Mouse (Mus musculus) liver, postnatal 0 days (tissue): ENCODE measurements around the gene Gm26602. TPM values are rescaled to one million over a fixed set of nuclear protein-coding genes. Genes with fewer than 3 reads are reported as not detected.

ENCODE experiments used
- ATAC-seq: fragments of 200-750 bp; cut with Nextera tagmentation; 2 replicates; pipeline ENCODE4 v1.8.0; 2017; ENCODE audit warnings: mild to moderate bottlenecking, moderate library complexity
- DNase-seq: peaks from one replicate; pipeline ENCODE4 v3.0.0-alpha.2; 2016
- H3K27ac ChIP-seq: fragments of 300-500 bp; sonication (generic); 2 replicates; pipeline ENCODE4 v1.5.1; 2014; ENCODE audit warnings: antibody characterized with exemption, moderate library complexity, mild to moderate bottlenecking, low read depth
- H3K27me3 ChIP-seq: fragments of 300-500 bp; sonication (generic); 2 replicates; pipeline ENCODE4 v1.6.1; 2014; ENCODE audit warnings: low read length, control low read depth, mixed read lengths; ENCODE audit not compliant: insufficient read depth
- H3K36me3 ChIP-seq: fragments of 300-500 bp; sonication (generic); replicated peaks from 2 replicates; pipeline ENCODE4 v1.6.1; 2014; ENCODE audit warnings: mild to moderate bottlenecking, control low read depth, low read length, moderate library complexity, mixed read lengths; ENCODE audit not compliant: insufficient read depth
- H3K4me1 ChIP-seq: fragments of 300-500 bp; sonication (generic); 2 replicates; pipeline ENCODE4 v1.6.1; 2014; ENCODE audit warnings: antibody characterized with exemption, mild to moderate bottlenecking, control low read depth; ENCODE audit not compliant: insufficient read depth
- H3K4me2 ChIP-seq: fragments of 300-500 bp; sonication (generic); 2 replicates; pipeline ENCODE4 v1.6.1; 2014; ENCODE audit warnings: low read depth, mild to moderate bottlenecking, low read length, moderate library complexity, mixed read lengths
- H3K4me3 ChIP-seq: fragments of 300-500 bp; sonication (generic); 2 replicates; pipeline ENCODE4 v1.5.1; 2014; ENCODE audit warnings: low read depth, low read length
- H3K9ac ChIP-seq: fragments of 300-500 bp; sonication (generic); replicated peaks from 2 replicates; pipeline ENCODE4 v1.6.1; 2014; ENCODE audit warnings: mild to moderate bottlenecking, moderate library complexity
- H3K9me3 ChIP-seq: fragments of 300-500 bp; sonication (generic); 2 replicates; pipeline ENCODE4 v1.6.1; 2016; ENCODE audit warnings: mild to moderate bottlenecking, control low read depth, low read length, mixed read lengths
- CTCF ChIP-seq: sonication (generic); IDR thresholded peaks from 2 replicates; pipeline ENCODE4 v1.5.1; 2016; ENCODE audit warnings: antibody characterized with exemption, low read depth
- EP300 ChIP-seq: IDR thresholded peaks from 2 replicates; pipeline ENCODE4 v1.6.1; 2016; ENCODE audit warnings: antibody characterized with exemption, low read depth, mild to moderate bottlenecking
- WGBS: fragments of 180-500 bp; shearing (Covaris S2); extraction: QIAGEN DNeasy Blood & Tissue Kit; methylation state at CpG from one replicate; pipeline ENCODE4 v1.1.7; 2014; ENCODE audit not compliant: insufficient replicate concordance; 5-methylcytosine and 5-hydroxymethylcytosine counted together
- polyA plus RNA-seq: library from polyadenylated mRNA; unstranded; fragments of >200 nt; fragmentation: Nextera tagmentation; extraction: Ambion mirVana; gene quantifications from 2 replicates; pipeline ENCODE4 v1.2.1, GENCODE M21; 2015

Gm26602 gene
- polyA plus RNA-seq, 1 experiment from 2014 or later: not detected

GRCm38 (mm10) chr10:79921572-79921971 is 10.9 kb downstream of the Gm26602 start:
- Histone ChIP-seq H3K4me3 (0 out of 2 replicates have a peak overlapping the region, but pooled peaks have one; percentile 19), H3K4me1 (peaks cover 48% of the 10 kb centered on the region), H3K27ac (no peak overlapping the region), H3K9ac (no peak overlapping the region), H3K27me3 (peaks cover 56% of the 10 kb centered on the region), H3K9me3 (no peaks in the 10 kb centered on the region), H3K36me3 (no peaks in the 10 kb centered on the region), H3K4me2 (peak overlapping the region; percentile 50)
- DNase-seq (no peak), ATAC-seq (no peak)
- WGBS: 8% methylated on average over 34 of the region's 34 CpGs
- TF ChIP-seq EP300 (no peak), CTCF (no peak)

- Histone ChIP-seq H3K27ac (no peak overlapping the region), H3K4me2 (peak overlapping the region; percentile 97), H3K4me1 (peaks cover 42% of the 10 kb centered on the region), H3K27me3 (peaks cover 27% of the 10 kb centered on the region), H3K4me3 (no peak overlapping the region), H3K36me3 (no peaks in the 10 kb centered on the region), H3K9ac (no peak overlapping the region), H3K9me3 (no peaks in the 10 kb centered on the region)
- ATAC-seq: peak; percentile 11; the same call in 1 of the 2 replicates
- peak; percentile 51; the same call in 1 of the 2 replicates for TF ChIP-seq EP300
- peak; percentile 100 for TF ChIP-seq CTCF
- 17% methylated on average over 29 of the region's 29 CpGs for WGBS
- DNase-seq: peak; percentile 94
These were observed 14.5 kb downstream of the Gm26602 start for GRCm38 (mm10) chr10:79924998-79925784.

- ATAC-seq: no peak
- Histone ChIP-seq H3K4me2 (peak overlapping the region; percentile 97), H3K36me3 (peaks cover under 1% of the 10 kb centered on the region; the same call in 1 of the 2 replicates), H3K9me3 (no peaks in the 10 kb centered on the region), H3K9ac (peak overlapping the region; percentile 85), H3K27me3 (peaks cover 20% of the 10 kb centered on the region), H3K27ac (peak overlapping the region; percentile 95), H3K4me1 (peaks cover 35% of the 10 kb centered on the region), H3K4me3 (peak overlapping the region; percentile 86)
- DNase-seq: peak; percentile 39
- TF ChIP-seq CTCF (no peak), EP300 (no peak)
- 10% methylated on average over 14 of the region's 15 CpGs for WGBS
These were observed 15.3 kb downstream of the Gm26602 start for GRCm38 (mm10) chr10:79925785-79926490.

DNA sequence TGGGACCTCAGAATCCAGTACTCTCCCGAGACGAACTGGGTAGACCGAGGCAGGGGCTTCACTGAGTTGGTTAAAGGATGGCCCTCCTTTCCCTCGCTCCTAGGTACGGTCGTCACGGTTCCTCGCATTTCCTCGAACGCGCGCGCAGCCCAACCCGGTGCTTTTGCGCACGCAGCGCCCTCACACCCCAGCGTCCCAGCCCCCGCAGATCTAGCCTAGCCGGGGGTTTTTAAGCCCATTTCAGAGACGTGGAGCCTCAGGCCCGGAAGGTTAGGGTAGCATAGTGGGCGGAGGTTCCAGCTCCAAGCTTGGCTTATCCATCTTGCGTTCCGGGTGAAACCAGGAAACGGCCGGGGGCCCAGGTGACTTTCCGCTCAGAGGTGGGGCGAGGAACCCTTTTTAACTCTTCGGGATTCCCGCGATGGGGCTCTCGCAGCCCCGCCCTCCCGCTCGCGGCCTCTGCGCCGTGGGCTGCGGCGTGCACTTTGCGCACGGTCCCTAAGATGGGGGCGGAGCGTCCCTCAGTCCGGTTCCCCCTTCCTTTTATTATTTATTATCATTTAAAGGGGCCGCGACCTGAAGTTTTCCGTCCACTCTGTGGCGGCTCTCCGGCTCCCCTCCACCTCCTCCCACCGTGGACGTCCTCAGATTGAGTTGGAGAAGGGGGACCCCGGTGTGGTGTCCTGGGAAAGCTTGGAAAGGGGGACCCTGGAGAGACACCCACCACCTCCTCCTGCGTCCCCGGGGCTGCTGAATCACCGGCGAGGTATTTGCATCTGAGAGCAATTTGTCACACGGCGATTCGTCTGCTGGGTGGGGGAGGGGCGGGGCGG is 16.1 kb downstream of the Gm26602 start, which contains the start of gene Arid3a:
TSS of gene Arid3a (plus strand) at position 553 of the 833 bp plus-strand sequence.
- Histone ChIP-seq H3K9ac (peak within 1 kb of the TSS; percentile 85), H3K4me1 (peaks cover 35% of the 10 kb centered on the region)
- TF ChIP-seq CTCF (no peak), EP300 (no peak)

DNA sequence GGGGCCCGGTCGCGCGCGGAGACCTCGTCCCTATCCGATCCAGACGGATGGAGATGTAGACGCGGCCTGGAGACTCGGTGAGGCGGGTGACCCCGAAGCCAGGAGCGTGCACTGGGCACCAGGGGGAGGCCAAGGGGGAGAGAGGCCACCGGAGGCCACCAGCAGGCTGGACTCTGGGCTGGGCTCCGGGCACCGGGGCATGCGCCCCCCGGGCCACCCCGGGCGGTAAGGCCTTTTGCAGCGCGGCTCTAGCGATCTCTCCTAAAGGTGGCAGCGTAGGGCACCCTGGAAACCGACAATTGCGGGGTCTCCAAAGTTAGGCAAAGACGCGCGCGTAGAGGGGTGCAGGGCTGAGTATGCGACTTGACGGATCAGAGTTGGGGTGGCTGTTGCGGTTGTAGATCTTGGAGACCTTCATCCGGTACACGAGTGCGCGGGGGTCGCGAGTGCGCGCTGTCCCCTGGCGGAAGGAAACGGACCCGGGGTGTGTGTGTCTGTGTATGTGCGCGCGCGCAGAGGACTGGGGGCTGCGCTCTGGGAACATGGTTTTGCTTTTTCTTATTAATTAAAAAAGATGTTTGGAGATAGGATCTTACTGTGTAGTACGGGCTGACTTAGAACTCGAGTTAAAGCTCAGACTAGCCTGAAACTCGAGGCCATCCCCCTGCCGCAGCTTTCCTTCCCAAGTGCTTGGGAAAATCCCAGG is 16.8 kb downstream of the Gm26602 start:
- ATAC-seq (peak; percentile 33), DNase-seq (peak; percentile 72)
- TF ChIP-seq EP300 (no peak), CTCF (peak; percentile 36; the same call in 1 of the 2 replicates)
- Histone ChIP-seq H3K9me3 (no peaks in the 10 kb centered on the region), H3K36me3 (peaks cover 16% of the 10 kb centered on the region), H3K4me1 (peaks cover 40% of the 10 kb centered on the region), H3K27ac (peak overlapping the region; percentile 95), H3K9ac (peak overlapping the region; percentile 85), H3K27me3 (0 out of 2 replicates have a peak, but pooled peaks cover 5% of the 10 kb centered on the region), H3K4me3 (peak overlapping the region; percentile 86), H3K4me2 (peak overlapping the region; percentile 97)
- WGBS: under 1% methylated on average over 53 of the region's 54 CpGs

More for the DNA sequence above, 16.1 kb downstream of the Gm26602 start, which contains the start of gene Arid3a:
- Histone ChIP-seq H3K4me2 (peak within 1 kb of the TSS; percentile 97), H3K4me3 (peak within 1 kb of the TSS; percentile 86), H3K36me3 (peaks cover 8% of the 10 kb centered on the region), H3K9me3 (no peaks in the 10 kb centered on the region), H3K27ac (peak within 1 kb of the TSS; percentile 95), H3K27me3 (peaks cover 12% of the 10 kb centered on the region)
- peak; percentile 91 for DNase-seq
- under 1% methylated on average over 63 of the region's 63 CpGs for WGBS
- ATAC-seq: peak; percentile 73
